Mouse (Mus musculus) myocyte (in vitro differentiated cells): ENCODE data around the gene Nedd9.

Source experiments
- CEBPB ChIP-seq: IDR thresholded peaks from 2 replicates; pipeline ENCODE4 v1.6.1; 2011; ENCODE audit warnings: mild to moderate bottlenecking, moderate library complexity; ENCODE audit not compliant: poor library complexity, insufficient read depth, severe bottlenecking
- E2F4 ChIP-seq: IDR thresholded peaks from one replicate; pipeline ENCODE4 v1.6.1; 2011; ENCODE audit warnings: mild to moderate bottlenecking, control low read depth, moderate library complexity; ENCODE audit not compliant: insufficient read depth
- MAX ChIP-seq: IDR thresholded peaks from one replicate; pipeline ENCODE4 v1.6.1; 2011; ENCODE audit warnings: low read depth, mild to moderate bottlenecking, control low read depth
- MYOD1 ChIP-seq, 3 experiments: IDR thresholded peaks; one replicate each; pipeline ENCODE4 v1.6.1; 2011; ENCODE audit warnings: control low read depth in 2 of 3, low read depth in 2 of 3, mild to moderate bottlenecking in 2 of 3, moderate library complexity in 1 of 3; ENCODE audit not compliant: insufficient read length in 2 of 3, control insufficient read depth in 1 of 3
- POLR2A ChIP-seq: IDR thresholded peaks from one replicate; pipeline ENCODE4 v1.6.1; 2011; ENCODE audit warnings: low read depth, mild to moderate bottlenecking, control low read depth, moderate library complexity; ENCODE audit not compliant: insufficient read length
- POLR2AphosphoS2 ChIP-seq: IDR thresholded peaks from one replicate; pipeline ENCODE4 v1.6.1; 2011; ENCODE audit warnings: low read depth, control low read depth; ENCODE audit not compliant: insufficient read length
- TCF3 ChIP-seq: IDR thresholded peaks from one replicate; pipeline ENCODE4 v1.6.1; 2011; ENCODE audit warnings: low read depth, control low read depth; ENCODE audit not compliant: insufficient read length
- USF1 ChIP-seq: IDR thresholded peaks from one replicate; pipeline ENCODE4 v1.6.1; 2011; ENCODE audit warnings: low read depth, mild to moderate bottlenecking, control low read depth, moderate library complexity

- TF ChIP-seq E2F4 (no peak), POLR2A (no peak), POLR2AphosphoS2 (no peak), USF1 (no peak), CEBPB (no peak), TCF3 (no peak), MAX (no peak), MYOD1 (IDR thresholded peaks at IDR 0.05; ENCODE audit: control insufficient read depth in 1 of 3, insufficient read length in 2 of 3, low read depth in 2 of 3) (no peak)
Measured at GRCm38 (mm10) chr13:41505594-41505993, 18.4 kb upstream of the Nedd9 start.
